Mouse (Mus musculus) thymus, adult 2 months (tissue): ENCODE results near the gene Ptprn.
"Not testable (repeated sequence)": the region's sequence is repeated elsewhere in the genome, so short reads cannot be mapped to it uniquely, and the experiment has no call there.

Experiments used
- CTCF ChIP-seq: fragments of 200-500 bp; IDR thresholded peaks from 2 replicates; pipeline ENCODE4 v1.5.1; 2012; ENCODE audit warnings: mild to moderate bottlenecking, control low read depth, low read length, moderate library complexity, borderline replicate concordance; ENCODE audit not compliant: control insufficient read depth, poor library complexity, insufficient read depth; ENCODE audit errors: extremely low read depth
- POLR2A ChIP-seq: fragments of 200-500 bp; IDR thresholded peaks from 2 replicates; pipeline ENCODE4 v1.6.1; 2012; ENCODE audit warnings: mild to moderate bottlenecking, low read length, control low read depth, moderate library complexity; ENCODE audit not compliant: control insufficient read depth, poor library complexity, insufficient read depth; ENCODE audit errors: extremely low read depth

- not testable (repeated sequence) for TF ChIP-seq CTCF, POLR2A
Measured at GRCm38 (mm10) chr1:75232489-75232888, 31.8 kb downstream of the Ptprn start.
